Mouse (Mus musculus) kidney, adult 2 months (tissue): ENCODE data around the gene Zbtb18. TPM values are rescaled to one million over a fixed set of nuclear protein-coding genes. Genes with fewer than 3 reads are reported as not detected.

Source experiments
- DNase-seq: peaks from one replicate; pipeline ENCODE4 v3.0.0; 2021
- H3K27ac ChIP-seq: fragments of 200-500 bp; 2 replicates; pipeline ENCODE4 v1.5.1; 2012; ENCODE audit warnings: low read depth, low read length, control low read depth, inconsistent platforms; ENCODE audit not compliant: insufficient read depth
- H3K27me3 ChIP-seq: fragments of 200-500 bp; replicated peaks from 2 replicates; pipeline ENCODE4 v1.6.1; 2012; ENCODE audit warnings: mild to moderate bottlenecking, moderate library complexity, low read length, inconsistent platforms; ENCODE audit not compliant: control insufficient read depth, insufficient read depth
- H3K36me3 ChIP-seq: fragments of 200-500 bp; 2 replicates; pipeline ENCODE4 v1.6.1; 2012; ENCODE audit warnings: mild to moderate bottlenecking, moderate library complexity, low read length, inconsistent platforms; ENCODE audit not compliant: control insufficient read depth, insufficient read depth
- H3K4me1 ChIP-seq: fragments of 200-500 bp; 2 replicates; pipeline ENCODE4 v1.6.1; 2011; ENCODE audit warnings: low read length; ENCODE audit not compliant: control insufficient read depth, insufficient read depth
- H3K4me3 ChIP-seq: fragments of 200-500 bp; 2 replicates; pipeline ENCODE4 v1.5.1; 2011; ENCODE audit warnings: mild to moderate bottlenecking, low read depth, low read length, control low read depth; ENCODE audit not compliant: insufficient read depth
- CTCF ChIP-seq: fragments of 200-500 bp; conservative IDR thresholded peaks from 2 replicates; pipeline ENCODE4 v1.5.1; 2011; ENCODE audit warnings: low read depth, mild to moderate bottlenecking, control low read depth, low read length, moderate library complexity, mixed read lengths; ENCODE audit not compliant: insufficient read depth, insufficient read length
- POLR2A ChIP-seq: fragments of 200-500 bp; IDR thresholded peaks from one replicate; pipeline ENCODE4 v1.6.1; 2011; ENCODE audit warnings: low read depth, low read length, control low read depth
- WGBS: fragments of 180-500 bp; shearing (Covaris S2); methylation state at CpG from one replicate; pipeline ENCODE4 v1.1.7; 2018; 5-methylcytosine and 5-hydroxymethylcytosine counted together
- polyA plus RNA-seq: library from polyadenylated mRNA; depleted of rRNA; stranded (reverse); fragments of >200 nt; gene quantifications from 2 replicates; pipeline ENCODE4 v1.2.3, GENCODE M21; 2012

The Zbtb18 gene
- polyA plus RNA-seq, 1 experiment: 12.7 TPM

DNA sequence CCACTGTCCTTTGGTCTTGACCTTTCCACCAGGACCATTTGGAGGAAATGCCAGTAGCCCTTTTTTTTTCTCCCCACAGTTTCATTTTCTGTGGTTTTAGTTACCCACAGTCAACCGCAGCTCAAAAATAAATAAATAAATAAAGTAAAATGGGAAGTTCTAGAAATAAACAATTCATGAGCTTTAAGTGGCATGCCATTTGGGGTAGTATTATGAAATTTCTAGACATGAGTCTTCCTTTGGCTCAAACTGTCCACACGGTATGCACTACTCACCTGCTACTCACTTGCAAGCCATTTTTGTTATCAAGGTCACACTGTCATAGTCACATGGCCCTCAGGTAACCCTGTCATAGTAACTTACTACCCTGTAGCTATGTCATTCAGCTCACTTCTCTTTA, 41.5 kb downstream of the Zbtb18 start:
- Histone ChIP-seq H3K27me3 (no peaks in the 10 kb centered on the region), H3K27ac (no peak overlapping the region)
- WGBS: 93% methylated on average over 2 of the region's 2 CpGs

DNA sequence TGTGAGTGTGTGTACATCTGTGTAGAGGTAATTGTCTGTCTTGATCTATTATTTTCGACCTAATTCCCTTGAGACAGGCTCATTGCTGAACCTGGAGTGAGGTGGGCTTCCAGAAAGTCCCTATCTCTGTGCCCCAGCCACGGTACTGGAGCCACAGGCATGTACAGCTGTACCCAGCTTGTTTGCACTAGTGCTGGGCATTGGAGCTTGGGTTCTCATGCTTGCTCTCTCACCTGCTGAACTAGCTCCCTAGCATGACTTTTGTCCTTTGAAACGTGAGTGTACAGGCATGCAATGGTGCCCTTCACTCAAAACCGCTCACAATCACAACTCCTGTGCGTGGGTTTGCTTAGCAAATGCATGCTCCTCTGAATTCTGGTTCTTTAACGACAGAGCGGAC, 42.1 kb downstream of the Zbtb18 start:
- no peaks in the 10 kb centered on the region for H3K27me3 ChIP-seq
- TF ChIP-seq CTCF (no peak), POLR2A (no peak)
- WGBS: 67% methylated on average over 7 of the region's 7 CpGs
- H3K4me3 ChIP-seq: no peak overlapping the region
- H3K4me1 ChIP-seq: no peaks in the 10 kb centered on the region
- no peaks in the 10 kb centered on the region for H3K36me3 ChIP-seq
- no peak overlapping the region for H3K27ac ChIP-seq
- no peak for DNase-seq

More for the DNA sequence above, 41.5 kb downstream of the Zbtb18 start:
- no peak for DNase-seq
- H3K4me1 ChIP-seq: no peaks in the 10 kb centered on the region
- H3K4me3 ChIP-seq: no peak overlapping the region
- TF ChIP-seq CTCF (no peak), POLR2A (no peak)
- H3K36me3 ChIP-seq: no peaks in the 10 kb centered on the region

DNA sequence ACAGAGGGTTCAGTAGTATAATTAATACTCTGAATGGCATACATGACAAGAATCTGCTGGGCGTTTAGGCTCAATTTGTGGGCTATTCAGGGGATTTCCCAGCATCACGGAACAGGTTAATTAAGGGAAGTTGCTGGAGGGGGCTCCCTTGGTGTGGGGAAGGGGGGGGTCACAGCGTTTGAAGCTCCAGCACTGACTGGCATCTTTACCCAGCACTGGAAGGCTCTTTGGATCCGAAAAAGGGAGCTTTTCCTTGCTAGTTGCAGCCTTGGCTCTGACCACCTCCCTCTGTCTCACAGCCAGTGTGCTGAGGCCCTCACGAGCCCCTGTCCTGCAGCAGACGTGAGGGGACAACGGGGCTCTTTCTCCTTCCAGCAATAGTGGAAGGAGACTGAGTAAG, 42.5 kb downstream of the Zbtb18 start:
- no peaks in the 10 kb centered on the region for H3K27me3 ChIP-seq
- no peak overlapping the region for H3K27ac ChIP-seq
- no peak overlapping the region for H3K4me3 ChIP-seq
- no peaks in the 10 kb centered on the region for H3K36me3 ChIP-seq
- DNase-seq: no peak
- no peak for TF ChIP-seq POLR2A
- no peak for TF ChIP-seq CTCF
- H3K4me1 ChIP-seq: no peaks in the 10 kb centered on the region
- WGBS: 53% methylated on average over 7 of the region's 7 CpGs

DNA sequence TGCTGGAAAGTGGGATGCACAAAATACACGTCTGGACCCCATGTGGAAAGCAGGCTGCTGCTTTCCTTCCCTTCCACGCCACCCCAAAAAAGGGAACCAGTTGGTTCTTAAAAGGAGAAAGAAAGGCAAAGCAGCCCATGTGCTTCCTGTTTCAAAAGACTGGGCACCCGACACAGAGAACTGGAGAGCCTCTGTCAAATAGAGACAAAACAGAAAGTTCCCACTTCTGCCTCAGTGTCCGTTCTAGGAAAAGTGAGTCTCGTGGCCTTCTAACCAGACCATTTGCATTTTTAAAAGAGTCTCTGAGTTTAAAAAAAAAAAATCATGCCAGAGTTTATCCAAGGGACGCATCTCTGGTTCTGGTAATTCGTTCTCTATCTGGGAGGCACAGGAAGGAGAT, 47.7 kb downstream of the Zbtb18 start:
- no peak for DNase-seq
- no peaks in the 10 kb centered on the region for H3K36me3 ChIP-seq

DNA sequence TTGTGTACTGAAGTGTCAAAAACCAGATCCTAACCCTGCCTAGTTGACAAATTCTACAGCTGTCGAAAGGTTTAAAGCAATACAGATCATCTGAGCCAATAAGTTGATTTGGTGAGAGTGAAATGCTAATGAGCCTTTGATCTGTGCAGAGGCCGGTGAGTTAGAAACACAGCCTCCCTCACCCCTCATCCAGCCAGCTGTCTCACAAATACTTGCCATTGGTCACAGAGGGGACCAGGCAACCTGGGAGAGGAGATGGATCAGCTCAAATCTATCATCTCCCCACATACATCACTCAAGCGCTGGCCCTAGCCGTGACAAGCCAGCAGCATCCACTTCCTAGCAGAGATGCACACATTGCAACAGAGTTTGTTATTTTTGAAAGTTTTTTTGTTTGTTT, 48.7 kb downstream of the Zbtb18 start:
- Histone ChIP-seq H3K36me3 (no peaks in the 10 kb centered on the region), H3K4me3 (no peak overlapping the region), H3K27me3 (no peaks in the 10 kb centered on the region), H3K27ac (no peak overlapping the region), H3K4me1 (no peaks in the 10 kb centered on the region)
- TF ChIP-seq CTCF: no peak
- no peak for TF ChIP-seq POLR2A
- WGBS: 70% methylated on average over 4 of the region's 4 CpGs
- DNase-seq: no peak

More for the DNA sequence above, 47.7 kb downstream of the Zbtb18 start:
- 74% methylated on average over 7 of the region's 7 CpGs for WGBS
- Histone ChIP-seq H3K4me1 (no peaks in the 10 kb centered on the region), H3K27me3 (no peaks in the 10 kb centered on the region), H3K27ac (no peak overlapping the region), H3K4me3 (no peak overlapping the region)
- TF ChIP-seq POLR2A (no peak), CTCF (no peak)

DNA sequence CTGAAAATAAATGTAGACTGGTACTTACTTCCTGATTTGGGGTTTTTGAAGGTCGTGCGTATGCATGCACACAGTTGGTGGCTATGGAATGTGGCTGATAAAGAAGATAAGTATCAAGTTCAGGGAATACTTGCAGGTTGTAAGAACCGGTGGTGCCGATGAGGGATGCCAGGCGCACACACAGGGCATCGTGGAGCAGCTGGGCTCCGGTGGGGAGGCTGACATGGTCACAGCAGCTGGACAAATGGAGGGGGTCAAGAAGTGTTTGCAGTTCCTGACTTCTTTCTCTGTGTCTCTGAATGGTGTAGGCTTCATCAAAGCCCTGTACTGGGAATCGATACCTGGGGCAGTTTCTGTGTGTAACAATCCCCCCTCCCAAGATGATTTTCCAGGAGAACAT, 49.1 kb downstream of the Zbtb18 start:
- no peak for DNase-seq
- Histone ChIP-seq H3K4me3 (no peak overlapping the region), H3K36me3 (no peaks in the 10 kb centered on the region), H3K27ac (no peak overlapping the region), H3K4me1 (no peaks in the 10 kb centered on the region), H3K27me3 (no peaks in the 10 kb centered on the region)
- TF ChIP-seq POLR2A (no peak), CTCF (no peak)
- WGBS: 50% methylated on average over 8 of the region's 8 CpGs

DNA sequence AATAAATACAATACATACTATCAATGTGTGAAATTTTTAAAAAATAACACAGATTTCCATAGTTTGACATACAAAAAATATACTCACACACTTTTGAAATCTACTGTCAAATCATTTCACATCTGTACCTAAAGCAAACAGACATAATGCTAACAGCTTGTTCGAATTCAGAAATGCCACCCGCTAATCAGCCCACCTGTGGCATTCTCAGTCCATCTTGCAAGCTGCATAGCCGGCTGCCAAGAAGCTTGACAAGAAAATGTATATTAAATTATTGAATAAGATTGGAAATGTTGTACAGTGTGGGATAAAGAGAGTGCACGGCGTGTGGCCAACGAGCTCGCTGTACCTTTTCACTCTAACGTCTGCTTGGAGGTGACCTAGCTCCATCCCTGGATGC, 52.2 kb downstream of the Zbtb18 start:
- Histone ChIP-seq H3K27me3 (no peaks in the 10 kb centered on the region), H3K27ac (no peak overlapping the region), H3K4me3 (no peak overlapping the region), H3K4me1 (no peaks in the 10 kb centered on the region), H3K36me3 (no peaks in the 10 kb centered on the region)
- WGBS: 90% methylated on average over 8 of the region's 8 CpGs
- DNase-seq: no peak
- TF ChIP-seq CTCF (no peak), POLR2A (no peak)
